Mouse (Mus musculus): Measurements from ENCODE around the gene Fbxl21. TPM values are rescaled to one million over a fixed set of nuclear protein-coding genes. Genes with fewer than 3 reads are reported as not detected.

The Fbxl21 gene
- 10 to 100 TPM; 11.7 to 14.0 (median 11.9) TPM for total RNA-seq (2022)

DNA sequence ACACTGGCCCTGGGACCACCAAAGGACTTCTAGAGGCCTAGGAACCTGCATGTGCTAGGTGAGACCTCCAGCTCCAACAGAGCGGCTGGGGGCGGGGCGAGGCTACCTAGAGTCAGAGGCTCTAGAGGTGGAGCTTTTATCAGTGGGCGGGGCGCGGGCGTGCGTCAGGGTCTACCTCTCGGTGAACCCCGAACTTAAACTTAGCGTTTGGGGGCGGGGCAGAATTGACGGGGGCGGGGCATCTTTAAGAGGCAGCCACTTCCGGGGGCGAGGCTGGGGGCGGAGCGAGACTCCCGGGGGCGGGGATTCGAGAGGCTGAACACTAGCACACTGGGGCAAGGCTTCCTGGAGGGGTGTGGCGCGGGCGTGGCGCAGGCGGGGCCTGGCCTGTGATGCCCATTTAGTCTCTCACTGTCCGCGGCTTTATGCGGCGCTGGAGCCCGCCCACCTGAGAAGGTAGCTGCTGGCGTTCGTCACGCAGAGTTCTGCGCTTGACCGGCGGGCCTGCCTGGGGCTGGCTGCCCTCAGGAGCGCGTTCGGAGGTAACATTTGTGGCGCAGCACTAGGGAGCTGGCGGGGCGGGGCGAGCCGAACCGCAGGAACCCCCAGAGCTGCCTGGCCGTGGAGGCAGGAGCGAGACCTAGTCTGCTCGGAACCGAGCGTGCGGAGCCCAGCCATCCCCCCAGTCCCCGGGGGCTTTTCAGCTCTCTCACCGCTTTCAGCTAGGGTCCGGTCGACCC lies at the start of gene Fbxl21:
TSS of gene Fbxl21 (plus strand) at position 392 of the 740 bp plus-strand sequence.
- DNase-seq (ENCODE audit: low spot score in 2 of 2), result peak; percentile 74 to 96

DNA sequence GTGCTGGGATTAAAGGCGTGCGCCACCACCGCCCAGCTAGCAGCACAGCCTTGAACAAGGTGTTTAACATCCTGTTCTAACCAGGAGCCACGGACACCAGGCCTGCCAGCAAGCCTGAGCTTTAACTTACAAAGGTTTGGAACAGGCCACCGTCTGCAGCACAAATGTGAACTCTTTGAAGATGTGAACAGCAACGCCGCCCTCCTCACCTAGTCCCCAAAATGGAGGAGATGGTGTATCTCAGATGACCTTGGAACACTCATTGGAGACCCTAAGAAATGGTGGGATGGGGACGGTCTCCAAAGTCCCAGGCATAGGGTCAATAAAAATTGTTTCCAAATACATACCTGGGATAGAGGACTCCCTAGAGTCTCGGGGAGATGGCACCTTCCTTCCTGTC lies 49.6 kb upstream of the Fbxl21 start:
- DNase-seq (ENCODE audit: low spot score in 2 of 2), result no peak

DNA sequence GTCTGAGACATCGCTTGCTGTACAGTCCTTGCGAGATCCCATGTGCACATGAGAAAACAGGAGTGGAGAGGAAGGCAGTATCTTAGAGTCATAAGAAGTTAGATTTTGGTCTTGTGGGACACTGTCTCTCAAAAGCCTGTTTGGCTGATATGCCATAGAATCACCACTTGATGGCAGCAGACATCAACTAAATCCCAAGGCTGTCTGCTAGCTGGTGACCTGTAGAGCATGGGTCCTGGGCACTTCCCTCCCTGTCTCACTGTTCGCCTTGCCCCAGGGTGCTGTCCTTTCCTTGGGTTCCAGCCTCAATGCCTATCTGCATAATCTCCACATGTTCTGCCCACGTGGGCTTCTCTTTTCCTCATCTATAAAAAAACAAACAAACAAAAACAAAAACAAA lies 46.9 kb upstream of the Fbxl21 start:
- no peak for DNase-seq (ENCODE audit: low spot score in 2 of 2)

DNA sequence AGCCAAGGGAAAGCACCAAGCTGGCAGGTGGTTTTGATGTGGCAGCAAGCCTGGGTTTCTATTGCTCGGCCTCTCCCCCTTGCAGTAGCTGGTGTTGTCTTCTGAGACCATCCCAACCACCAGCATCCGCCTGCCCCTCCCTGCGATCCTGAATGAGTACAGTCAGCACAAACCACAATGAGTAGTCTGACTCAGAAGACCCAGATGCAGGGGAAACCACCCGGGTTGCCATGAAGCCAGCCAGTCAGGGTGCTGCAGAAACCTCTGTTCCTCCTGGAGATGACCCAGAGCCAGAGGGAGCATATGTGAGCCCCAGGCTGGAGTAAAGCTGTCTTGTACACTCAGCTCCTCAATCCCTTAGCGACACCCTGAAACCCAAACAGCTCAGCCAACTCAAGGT lies 45.5 kb upstream of the Fbxl21 start:
- DNase-seq (ENCODE audit: low spot score in 2 of 2), result no peak

DNA sequence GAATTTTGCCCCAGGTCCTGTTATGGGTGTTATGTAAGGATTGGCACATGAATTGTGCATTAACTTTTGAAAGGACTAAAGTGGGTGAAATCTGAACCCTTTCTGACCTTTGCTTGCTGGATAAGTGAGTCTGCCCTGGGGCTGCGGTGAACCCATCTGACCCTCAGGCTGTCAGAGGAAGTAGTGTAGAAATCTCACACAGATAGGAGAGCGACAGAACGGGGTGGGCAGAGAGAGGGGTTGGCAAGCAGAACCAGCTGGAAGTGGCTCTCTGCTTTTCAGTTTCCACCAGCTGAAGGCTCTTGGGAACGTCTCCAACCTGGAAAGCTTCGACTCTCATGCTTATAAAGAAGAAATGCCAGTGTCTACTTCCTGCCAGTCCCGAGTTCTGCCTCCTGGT lies 45.0 kb upstream of the Fbxl21 start:
- peak in 1 of 2 experiments; percentile 15 for DNase-seq (ENCODE audit: low spot score in 2 of 2)

DNA sequence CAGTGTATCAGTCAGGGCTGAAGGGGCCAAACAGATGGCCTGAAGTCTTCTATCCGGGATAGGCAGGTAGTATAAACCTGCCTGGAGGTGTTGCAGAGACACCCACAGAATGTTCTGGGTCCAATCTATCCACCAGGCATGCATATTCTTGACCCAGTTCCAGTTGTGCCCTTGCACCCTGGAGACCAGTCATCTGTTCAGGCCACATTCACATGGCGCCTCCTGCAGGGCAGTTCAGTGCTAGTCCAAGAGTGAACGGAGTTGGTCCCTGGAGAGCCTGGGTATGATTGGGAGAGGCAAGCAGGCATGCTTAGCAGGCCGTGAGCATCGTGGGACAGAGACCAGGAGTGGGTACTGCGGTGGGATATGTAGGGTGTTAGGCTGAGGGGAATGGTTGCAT lies 44.2 kb upstream of the Fbxl21 start:
- DNase-seq (ENCODE audit: low spot score in 2 of 2), result no peak

DNA sequence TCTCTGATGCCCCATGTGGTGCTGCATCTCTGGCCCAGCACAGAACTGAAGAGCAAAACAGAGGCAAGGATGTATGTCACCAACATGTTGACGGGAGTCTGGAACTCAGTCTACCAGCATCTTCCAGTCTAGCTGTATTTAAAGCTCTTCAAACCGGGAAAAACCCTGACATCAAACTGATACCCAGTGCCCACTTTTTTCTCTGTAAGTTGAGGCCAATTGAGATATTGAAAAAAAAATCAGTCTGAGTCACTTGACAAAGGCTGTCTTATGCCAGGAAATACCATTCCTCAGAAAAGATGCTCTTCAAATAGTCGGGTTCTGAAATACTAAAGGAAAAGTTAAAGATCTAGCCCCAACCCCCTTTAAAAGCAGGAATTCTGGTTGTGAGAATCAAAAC lies 40.1 kb upstream of the Fbxl21 start, which contains the start of gene Il9:
TSS of gene Il9 (minus strand) at position 101 of the 400 bp plus-strand sequence.
- no peak for DNase-seq (ENCODE audit: low spot score in 2 of 2)

DNA sequence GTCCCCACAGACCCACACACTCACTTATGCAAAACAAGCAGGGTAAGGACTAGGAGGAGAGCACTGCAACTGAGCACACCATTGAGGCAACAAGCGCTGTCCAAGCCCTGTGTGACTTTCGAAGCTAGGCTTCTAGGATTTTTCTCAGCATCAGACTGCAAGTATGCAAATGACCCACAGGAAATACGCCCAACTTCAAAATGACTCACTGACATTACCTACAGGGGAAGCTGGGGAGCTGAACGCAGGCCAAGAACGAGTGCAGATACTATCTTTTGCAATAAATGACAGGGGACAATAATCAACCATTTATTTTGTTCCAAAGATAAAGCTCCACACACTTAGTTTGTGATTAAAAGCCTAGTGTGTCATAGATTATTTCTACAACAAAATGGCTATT lies 34.3 kb upstream of the Fbxl21 start:
- DNase-seq (ENCODE audit: low spot score in 2 of 2), result no peak

DNA sequence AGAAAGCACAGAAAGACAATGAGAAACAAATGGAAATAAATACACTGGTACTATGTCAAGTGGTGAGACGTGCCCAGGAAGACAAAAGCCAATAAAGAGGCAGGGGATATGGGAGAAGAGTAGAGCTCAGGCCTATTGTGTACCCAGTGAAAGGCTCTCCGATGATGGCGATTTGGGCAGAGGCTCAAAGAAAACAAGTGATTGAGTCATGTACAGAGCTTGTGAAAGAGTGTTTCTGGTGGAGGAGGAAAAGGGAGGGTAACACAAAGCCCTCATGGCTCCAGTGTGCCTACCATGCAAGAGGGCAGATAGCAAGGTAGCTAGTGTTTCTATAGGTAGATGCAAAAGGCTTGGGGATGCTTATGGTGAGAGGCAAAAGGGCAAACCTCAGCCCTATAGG lies 27.8 kb upstream of the Fbxl21 start:
- DNase-seq (ENCODE audit: low spot score in 2 of 2), result no peak

DNA sequence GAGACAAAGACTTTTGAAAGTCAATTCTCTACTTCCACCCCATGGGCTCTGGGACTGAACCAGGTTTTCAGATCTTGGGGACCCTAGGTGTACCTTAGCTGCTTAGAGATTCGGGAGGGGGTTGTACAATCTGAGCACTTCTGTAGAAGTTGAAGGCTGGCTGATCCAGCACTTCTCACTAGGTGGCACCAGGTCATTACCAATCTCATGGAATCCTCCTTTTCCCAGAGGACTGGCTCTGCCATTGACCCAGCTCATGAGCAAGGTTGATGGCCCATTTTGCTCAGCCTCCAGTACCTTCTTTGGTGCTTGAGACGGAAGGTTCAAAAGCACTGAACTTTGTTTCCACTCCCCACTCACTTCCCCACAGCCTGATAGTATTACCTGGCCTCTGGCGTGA lies 22.1 kb upstream of the Fbxl21 start:
- DNase-seq (ENCODE audit: low spot score in 2 of 2), result no peak

DNA sequence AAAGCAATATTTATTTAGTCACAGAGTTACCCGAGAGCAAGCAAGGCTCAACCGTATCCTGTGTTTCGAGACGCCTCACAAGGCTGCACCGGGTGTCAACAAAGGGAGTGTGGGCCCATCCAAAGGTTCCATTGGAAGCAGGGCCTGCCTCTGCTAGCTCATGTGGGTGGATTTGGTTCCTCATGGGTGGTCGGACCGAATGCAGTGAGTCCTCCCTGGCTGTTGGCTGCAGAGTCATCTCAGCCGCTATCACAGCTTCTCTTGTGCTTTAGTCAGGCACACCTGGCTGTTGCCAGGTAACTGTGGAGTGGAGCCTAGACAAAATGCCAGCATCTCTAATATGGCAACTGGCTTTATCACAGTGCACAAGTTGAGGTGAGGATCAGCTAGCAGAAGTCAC lies 21.6 kb upstream of the Fbxl21 start:
- no peak for DNase-seq (ENCODE audit: low spot score in 2 of 2)

DNA sequence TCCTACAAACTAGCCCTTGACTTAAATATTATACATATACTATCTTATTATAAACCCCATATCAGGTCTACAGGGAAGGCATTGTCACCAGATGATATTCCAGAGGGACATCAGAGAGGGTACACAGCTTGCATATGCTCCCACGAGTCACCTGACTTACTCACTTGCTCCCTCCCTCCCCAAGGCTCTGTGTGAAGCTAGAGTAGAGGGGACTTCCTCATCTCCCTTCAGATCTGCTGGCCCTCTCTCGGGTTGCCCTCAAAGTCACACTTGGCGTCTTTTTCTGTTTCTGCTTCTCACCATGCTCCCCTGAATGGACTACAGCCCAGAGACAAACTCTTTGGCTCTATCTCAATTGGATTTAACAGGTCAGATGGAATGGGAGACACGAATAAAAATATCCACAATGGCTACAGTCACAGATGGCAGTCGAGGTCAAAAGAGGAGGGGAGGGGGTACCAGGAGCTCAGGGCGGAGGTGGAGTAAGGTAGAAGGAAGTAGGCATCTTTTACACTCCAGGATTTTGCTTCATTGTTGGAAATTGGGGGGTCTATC lies 20.3 kb upstream of the Fbxl21 start:
- DNase-seq (ENCODE audit: low spot score in 2 of 2), result no peak

DNA sequence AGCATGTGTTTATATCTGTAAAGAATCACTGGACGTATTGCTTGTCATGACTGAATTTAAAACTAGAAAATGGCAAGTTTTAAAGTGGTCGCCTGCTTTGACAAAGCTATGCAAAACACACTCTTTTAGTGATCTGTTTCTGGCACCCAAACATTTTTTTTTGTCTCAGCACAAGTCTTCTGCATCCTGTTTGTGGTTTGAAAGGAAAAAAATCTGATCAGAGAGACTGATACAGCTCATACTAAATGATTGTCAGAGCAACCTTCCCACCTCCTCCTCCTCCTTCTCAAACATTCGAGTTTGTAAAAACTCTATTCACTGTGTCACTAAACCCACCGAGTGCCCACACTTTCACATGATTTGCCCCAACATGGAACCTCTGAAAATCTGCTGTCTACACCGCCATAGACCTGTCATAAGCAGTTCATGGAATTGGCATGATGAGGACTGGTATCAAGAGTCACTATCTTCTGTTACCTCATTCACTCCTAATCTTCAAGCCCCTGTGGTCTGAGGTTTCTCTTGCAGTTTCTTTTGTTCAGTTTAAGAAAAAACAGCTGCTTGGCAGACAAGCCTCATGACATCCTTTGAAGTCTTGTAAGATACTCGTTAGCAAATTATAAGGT lies 15.3 kb upstream of the Fbxl21 start:
- DNase-seq (ENCODE audit: low spot score in 2 of 2), result no peak

DNA sequence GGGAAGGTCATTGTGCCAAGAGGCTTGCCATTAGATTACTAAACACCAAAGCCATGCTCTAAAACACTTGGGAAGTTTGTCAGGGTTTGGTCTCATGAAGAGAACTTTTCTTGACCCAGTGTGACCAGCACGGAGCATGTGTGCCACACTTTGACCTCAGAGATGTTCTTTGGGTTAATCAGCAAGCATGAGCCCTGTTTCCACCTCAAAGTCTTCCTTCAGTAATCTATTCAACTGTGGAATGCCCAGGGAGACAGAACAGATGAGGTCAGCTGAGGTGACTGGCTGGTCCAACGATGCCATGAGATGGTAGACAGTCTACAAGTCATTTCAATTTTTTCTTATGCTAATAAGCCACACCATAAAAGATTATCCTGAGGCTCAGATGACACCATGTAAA lies 12.5 kb upstream of the Fbxl21 start:
- DNase-seq (ENCODE audit: low spot score in 2 of 2), result no peak

DNA sequence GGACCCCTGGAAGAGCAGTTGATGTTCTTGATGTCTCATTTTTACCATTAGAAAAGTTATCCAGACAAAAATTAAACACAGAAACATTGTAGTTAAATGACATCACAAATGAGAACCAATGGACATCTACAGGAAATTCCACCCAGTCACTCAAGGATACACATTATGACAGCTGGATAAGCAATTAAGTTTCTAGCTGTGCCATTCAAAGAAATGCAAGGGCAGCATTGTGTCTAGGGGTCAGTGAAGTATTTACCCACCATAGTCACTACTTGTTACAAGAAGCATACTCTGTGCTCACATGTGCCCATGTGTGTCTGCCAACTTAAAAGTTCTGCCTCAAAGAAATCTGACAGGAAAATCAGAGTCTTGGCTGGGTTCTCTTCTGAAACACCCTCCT lies 8.7 kb upstream of the Fbxl21 start:
- no peak for DNase-seq (ENCODE audit: low spot score in 2 of 2)

DNA sequence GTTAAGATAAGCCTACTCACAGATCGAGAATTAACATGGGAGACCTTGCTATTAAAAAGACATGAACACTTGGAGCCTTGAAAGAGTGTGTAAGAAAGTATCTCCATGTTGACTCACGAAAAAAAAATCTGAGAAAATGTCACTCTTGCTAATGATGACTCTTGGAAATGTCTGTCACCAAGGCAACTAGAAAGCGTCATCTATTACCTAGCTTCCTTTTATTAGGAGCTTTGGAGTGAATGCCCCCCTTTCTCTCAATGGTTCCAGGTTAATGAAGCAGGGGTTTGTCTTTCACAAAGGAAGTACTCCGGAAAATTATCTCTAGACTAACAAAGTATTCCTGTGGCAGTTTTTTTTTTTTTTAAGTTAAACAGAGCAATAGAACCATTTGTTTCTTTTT lies 6.0 kb upstream of the Fbxl21 start:
- DNase-seq (ENCODE audit: low spot score in 2 of 2), result no peak

DNA sequence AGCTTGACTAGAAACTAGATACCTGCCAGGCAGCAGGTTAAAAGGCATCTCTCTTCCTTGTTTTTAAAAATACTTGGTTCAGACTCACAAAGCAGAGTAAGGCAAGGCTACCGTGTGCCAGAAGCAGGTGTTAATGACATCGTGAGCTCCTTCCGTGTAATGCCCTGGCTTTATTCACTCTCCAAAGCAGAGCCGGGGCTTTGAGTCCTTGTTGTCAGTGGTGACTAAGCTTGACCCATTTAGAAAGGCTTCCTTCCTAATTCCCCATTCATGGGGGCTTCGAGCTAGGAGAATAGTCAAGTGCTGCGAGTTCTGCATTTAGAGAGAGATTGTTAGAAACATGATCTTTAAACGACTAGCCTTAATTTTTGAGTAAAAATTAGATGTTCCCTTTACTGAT lies 5.5 kb upstream of the Fbxl21 start:
- no peak for DNase-seq (ENCODE audit: low spot score in 2 of 2)

DNA sequence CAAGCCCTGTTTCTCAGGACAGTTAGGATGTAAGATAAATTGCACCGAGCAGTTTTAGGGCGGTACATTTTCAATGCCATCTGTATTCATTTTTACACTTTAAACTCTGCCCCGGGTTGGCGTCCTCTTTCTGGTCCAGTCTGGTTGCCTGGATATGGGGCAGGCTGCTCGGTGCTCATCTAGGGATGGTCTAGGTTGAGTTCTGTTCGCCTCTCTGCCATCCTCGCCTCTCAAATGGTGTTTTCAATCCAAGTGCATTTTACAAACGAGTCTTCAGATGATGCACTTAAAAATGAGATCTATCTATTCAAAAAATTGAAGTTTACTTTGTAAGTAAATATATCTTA lies 522 bp downstream of the Fbxl21 start:
- peak in 1 of 2 experiments; percentile 5 for DNase-seq (ENCODE audit: low spot score in 2 of 2)

DNA sequence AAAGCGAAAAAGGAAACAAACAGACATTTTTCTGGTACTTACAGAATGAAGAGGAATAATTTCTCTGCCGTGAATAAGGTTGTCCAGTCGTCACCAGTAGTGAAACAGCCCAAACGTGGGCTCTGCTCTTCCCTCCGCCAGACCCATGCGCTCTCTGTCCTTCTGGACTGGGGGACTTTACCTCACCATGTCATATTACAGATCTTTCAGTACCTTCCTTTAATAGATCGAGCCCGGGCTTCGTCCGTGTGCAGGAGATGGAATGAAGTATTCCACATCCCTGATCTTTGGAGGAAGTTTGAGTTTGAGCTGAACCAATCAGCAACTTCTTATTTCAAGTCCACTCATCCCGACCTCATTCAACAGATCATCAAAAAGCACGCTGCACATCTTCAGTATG lies 4.6 kb downstream of the Fbxl21 start:
- no peak for DNase-seq (ENCODE audit: low spot score in 2 of 2)

DNA sequence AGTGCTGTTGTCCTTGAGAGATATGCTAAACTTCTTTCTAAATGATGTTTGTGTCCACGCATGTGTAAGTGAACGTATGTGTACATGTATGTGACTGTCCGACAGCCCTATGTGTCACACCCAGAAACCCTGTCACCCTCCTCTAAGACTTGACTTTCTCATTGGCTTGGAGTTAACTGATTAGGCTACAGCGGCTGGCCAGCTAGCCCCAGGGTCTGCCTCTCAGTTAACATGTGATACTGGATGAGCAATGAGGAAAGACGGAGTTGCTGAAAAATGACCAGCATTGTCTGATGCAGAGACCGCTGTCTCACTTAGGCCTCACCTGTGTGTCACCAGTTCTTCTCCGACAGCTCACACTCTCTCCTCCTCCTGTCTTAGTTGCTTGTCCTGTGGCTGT lies 5.6 kb downstream of the Fbxl21 start:
- no peak for DNase-seq (ENCODE audit: low spot score in 2 of 2)

DNA sequence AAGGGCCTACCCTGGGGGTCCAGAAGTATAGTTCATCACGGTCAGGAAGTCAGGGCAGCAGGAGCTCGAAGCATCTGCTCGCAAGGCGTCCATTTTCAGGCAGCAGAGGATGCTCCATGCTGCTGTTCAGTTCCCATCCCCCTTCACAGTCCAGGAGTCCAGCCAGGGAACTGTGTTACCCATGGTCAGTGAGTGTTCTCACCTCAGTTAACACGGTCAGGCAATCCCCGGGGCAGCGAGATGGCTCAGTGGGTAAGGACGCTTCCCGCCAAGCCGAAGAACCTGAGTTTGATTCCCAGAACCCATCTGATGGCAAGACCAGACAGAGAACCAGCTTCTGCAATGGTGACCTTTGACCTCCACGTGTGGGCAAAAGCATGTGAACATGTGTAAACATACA lies 6.0 kb downstream of the Fbxl21 start:
- no peak for DNase-seq (ENCODE audit: low spot score in 2 of 2)

DNA sequence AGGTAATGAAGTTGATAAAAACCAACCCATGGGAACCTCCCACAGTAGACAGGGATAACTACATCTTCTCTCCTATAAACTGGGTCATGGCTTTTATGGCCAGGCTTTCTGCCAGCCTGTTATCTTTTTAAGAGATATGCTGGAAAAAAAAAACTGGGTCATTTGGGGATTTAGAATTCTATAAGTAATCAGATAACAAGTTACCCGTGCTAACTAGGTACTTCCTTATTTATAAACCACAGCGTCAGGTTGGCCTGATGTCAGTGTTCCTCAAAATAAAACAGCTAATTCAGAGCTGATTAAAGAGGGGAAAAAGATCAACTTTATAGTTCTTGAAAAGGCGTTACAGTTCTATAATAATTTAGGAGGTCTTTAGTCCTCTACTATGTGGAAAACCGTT lies 6.8 kb downstream of the Fbxl21 start:
- DNase-seq (ENCODE audit: low spot score in 2 of 2), result no peak

DNA sequence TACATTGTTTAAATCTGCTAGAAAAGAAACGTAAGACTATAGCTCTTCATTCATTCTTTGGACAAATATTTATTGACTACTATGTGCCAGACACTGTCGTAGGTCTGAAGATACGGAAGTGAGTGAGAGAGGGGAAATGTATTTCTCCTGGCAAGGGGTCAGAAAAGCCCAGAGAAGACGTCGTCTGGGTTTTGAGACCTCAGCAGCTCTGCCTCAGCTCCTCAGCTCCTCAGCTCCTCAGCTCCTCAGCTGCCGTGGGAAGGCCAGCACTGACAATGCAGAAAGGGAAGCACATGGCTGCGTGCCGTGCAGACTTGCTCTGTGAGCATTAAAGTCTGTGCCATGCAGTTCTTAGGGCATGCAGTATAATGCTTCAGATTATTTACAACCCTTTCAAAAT lies 7.4 kb downstream of the Fbxl21 start:
- DNase-seq (ENCODE audit: low spot score in 2 of 2), result no peak

All from left cerebral cortex, adult 8-10 months (tissue).